Mouse (Mus musculus): Measurements from ENCODE around the gene Usp32. TPM values are rescaled to one million over a fixed set of nuclear protein-coding genes. Genes with fewer than 3 reads are reported as not detected.
"Not testable (repeated sequence)": the region's sequence is repeated elsewhere in the genome, so short reads cannot be mapped to it uniquely, and the experiment has no call there.

Usp32 gene
- 10 to 100 TPM; 39.9 to 51.6 TPM for total RNA-seq (2021)
- 1.3 and 1.7 TPM in 2 replicates for polyA plus RNA-seq (2012; rRNA removed)
- long read RNA-seq, partial matches to known transcripts = 5 of 5 reads
- long read RNA-seq, other reads (novel, unspliced or antisense) = 0 of 5 reads

DNA sequence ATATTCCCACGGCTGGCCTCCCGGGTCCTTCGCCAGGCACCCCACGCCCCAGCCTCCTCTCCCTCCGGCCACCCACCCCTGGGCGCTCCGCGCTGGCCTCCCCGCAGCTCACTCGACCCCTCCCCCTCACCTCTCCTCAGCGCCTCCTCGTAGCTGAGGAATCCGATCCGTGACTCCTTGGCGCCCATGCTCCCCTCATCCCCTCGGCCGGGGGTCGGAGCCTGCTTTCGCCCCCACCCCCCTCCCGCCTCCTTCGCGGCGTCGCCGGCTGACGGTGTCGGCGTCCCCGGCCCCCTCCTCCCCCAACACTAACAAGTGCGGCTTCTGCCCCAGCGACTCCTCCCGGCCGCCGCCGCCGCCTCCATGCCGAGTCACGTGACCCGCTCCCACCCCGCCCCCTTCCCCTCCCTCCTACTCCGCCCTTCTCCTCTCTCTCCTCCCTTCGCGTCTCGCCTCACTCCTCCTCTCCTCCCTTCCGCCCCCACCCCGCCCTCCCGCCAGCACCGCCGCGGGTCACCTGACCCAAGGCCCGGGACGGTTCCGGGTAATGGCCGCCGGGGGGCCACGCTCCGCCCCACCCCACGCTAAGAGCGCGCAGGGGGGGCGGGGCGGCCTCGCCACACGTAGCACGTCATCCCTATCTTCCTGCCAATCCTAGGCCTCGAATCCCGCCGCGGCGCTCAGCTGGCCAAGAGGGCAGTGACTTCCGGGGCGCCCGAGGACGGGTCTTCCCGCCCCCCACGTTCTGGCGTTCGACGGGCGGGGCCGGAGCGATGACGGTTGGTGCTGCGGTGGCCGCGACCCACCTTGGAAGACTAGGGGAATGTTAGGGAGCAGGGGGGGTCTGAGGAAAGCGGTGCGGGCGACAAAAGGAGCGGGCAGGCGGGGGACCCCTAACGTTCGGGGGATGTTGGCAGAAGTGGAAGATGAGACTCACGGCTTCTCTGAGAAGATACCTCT, at the start of gene Usp32:
TSS of gene Usp32 (minus strand) at position 581 of the 960 bp plus-strand sequence.
- DNase-seq = peak; percentile 98

DNA sequence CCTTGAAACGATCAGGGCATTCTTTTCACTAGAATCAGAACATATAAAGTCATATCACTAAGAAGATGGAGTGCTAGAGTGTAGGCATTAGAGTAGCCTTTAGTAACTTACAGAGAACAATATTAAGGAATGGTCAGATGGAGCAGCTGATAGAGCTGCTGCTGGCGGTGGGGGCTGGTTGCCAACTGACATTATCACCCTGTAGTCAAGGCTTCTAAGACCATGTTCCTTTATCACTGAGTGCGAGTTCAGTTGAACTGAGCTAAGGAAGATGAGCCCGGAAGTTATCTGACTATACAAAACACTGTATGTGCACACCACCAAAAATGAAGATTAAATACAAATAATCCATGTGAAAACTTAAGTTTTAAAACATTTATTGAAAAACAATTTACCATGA, 49.1 kb upstream of the Usp32 start:
- DNase-seq = no peak

DNA sequence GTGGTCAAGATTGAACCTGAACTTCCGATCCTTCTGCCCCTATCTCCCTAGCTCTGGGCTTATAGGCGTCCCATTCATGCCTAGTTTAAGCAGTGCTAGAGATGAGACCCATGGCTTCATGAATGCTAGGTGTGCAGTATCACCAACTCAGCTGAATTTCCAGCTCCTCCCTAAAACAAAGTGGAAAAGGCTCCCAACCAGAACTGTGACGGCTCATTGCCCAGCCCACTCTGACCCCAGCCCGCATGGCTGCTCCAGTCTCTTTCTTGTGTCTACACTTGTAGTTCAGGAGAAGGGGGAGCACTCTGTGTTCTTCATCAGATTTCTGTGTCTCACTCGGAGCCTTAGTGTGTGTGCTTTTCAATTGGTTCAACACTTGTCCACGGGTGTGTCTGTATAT, 44.9 kb upstream of the Usp32 start:
- no peak for DNase-seq

DNA sequence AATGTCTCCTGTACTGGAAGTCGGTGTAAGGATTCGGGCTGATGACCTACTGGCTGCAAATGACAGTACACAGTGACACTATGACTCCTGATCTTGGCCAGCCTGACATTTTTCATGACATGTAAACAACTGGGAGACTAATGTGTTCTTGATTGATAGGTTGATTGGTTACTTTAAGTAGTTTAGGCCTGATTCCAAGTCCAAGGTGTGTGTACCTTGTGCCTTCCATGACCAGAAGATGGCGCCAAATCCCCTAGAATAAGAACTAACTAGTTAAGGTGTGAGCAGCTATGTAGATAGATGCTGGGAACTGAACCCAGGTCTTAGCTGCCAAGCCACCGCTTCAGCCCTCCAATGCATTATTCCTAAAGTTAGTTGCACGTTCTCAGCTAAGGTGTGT, 44.1 kb upstream of the Usp32 start:
- DNase-seq = peak; percentile 44

DNA sequence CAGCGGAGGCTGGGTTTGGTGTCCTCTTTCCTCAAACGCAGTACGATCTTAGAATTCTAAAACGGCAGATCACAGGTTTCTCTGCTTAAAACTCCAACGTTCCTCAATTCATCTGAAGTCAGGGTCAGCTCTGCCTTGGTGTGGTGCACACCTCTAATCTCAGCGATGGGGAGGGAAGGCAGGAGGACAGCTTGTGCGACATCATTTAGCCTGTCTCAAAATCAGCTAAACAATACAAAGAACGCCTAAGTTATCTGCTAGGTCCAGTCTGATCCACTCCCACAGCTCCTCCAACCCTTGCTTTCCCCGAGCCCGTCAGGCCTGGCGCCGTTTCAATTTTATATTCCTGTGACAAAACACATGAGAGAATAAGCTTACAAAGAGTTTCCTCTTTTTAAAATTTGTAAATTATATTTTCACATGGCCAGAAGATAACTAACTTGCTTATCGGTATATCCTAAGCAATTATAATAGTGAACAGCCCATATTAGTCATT, 43.4 kb upstream of the Usp32 start:
- no peak for DNase-seq

DNA sequence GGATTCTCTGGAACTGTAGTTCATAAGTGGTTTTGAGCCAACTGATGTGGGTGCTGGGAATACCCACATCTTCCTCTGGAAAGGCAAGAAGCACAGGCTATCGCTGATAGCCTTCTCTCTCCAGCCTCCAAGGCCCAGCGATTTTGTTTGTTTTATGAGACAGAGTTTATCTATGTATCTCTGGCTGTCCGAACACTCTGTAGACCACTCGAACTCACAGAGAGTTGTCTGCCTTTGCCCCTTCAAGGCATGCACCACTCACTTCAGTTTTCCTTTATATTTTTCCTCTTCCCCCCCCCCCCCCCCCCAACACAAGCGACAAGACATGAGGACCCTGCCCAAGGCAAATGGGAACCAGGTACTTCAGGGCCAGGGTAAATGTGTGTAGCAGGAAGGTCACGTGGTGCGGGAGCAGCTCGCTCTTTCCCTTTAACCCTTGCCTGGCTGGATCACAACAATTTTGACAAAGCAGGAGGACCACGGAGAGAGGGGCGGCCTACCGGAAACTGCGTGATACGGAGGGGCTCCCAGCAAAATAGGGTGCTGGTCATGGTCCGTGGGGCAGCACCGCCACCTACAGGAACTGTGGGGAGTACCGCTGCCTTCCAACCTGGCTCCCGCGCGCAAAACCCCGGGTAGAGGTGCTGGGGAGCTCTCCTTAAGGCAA, 42.8 kb upstream of the Usp32 start:
- DNase-seq = peak; percentile 84

DNA sequence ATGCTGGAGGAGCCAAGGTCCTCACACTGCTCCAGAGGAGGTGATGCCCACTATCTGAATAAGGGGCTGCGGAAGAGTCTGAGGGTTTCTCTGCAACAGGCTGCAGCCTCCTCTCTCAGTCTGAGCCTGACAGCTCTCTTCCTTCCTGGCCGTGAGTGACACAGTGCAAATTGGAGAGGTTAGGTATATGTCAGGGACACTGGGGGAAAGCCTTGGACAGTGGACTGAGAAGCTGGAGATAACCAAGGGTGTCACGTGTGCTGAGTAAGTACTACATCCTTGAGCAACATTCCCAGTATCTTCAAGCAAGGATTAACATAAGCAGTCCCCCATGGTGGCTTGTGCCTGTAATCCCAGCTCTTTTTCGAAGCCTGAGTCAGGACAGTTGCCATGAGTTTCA, 38.5 kb upstream of the Usp32 start:
- peak; percentile 63 for DNase-seq

DNA sequence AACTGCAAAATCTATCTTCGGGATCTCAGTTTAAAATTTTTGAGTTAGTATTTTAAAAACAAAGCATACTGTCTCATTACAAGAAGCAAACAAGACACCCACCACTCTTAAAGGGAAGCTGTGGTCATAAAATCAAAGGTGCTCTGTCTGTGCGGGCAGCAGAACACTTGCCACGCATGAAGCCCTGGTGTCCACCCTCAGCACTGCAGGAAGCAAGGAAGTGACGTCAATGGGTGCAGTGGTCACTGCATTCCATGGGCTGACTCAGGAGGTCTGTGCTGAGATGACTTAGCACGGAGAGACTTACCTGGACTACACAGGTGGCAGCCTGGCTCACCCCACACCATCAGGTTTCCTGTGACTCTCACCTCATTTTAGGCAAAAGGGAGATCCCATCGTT, 37.8 kb upstream of the Usp32 start:
- DNase-seq = no peak

DNA sequence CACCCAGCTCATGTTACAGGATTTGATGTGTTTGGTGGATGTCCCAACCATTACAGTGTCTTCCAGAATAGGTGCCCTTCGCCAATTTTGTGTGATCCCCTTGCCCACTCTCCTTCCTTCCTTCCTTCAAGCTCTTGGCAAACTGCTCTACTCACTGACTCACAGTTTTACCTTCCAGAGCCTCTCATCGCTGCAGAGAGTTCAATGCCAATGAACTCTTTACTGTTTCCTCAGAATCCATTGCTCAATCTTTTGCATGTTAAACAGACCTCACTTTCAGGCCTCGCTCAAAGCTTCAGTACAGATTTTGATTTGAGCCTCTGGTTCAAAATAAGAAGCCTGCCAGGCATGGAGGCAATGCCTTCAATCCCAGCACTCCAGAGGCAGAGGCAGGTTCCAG, 36.0 kb upstream of the Usp32 start:
- no peak for DNase-seq

DNA sequence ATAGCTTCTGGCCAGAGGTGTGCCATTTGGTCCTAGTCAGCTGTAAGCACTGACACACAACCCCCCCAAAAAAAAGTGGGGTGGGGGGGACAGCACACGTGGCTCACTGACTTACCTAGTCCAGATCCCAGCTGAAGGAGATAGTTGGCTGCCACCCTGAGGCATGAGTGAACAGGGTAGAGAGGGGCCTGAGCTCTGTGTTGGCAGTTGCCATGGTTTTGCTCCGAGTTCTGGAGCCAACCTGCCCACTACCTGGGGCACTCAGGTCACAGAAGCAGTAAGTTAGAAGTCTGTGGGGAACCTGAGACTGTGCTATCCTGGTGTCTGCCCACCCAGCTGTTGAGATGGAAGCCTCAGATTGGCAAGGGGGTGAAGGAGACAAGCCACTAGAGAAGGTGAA, 30.9 kb upstream of the Usp32 start:
- DNase-seq = no peak

DNA sequence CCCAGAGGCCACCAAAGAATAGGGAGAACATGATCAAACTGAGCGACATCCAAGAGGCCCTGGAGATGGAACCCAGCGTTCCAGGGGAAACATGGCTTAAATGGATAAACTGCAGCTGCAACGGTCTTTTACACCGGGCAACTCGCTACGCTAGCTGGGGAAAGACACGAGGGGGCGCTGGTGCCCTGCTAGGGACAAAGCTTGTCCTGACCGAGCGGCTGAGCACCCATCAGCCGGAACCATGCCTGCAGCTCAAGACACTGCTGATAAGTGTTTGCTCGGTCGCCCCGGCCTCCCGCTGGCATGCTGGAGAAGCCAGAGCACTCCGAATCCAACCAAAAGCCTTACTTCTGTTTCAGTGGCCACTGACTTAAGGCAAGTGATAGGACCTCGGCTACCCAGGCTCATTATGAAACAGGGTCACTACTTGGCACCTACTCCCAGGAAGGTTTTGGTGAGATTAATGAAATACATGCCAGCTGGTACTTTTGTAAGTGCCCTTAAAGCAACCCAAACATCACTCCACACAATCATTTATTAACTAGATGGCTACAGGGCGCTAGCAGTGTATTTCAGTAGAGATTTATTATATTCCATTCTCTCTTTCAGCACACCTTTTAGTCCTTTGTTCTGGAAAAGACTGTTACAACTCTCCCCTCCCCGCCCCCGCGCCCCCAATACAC, 30.2 kb upstream of the Usp32 start, which contains the start of gene 1700125H20Rik:
TSS of gene 1700125H20Rik (plus strand) at position 347 of the 683 bp plus-strand sequence.
- DNase-seq = peak; percentile 92

DNA sequence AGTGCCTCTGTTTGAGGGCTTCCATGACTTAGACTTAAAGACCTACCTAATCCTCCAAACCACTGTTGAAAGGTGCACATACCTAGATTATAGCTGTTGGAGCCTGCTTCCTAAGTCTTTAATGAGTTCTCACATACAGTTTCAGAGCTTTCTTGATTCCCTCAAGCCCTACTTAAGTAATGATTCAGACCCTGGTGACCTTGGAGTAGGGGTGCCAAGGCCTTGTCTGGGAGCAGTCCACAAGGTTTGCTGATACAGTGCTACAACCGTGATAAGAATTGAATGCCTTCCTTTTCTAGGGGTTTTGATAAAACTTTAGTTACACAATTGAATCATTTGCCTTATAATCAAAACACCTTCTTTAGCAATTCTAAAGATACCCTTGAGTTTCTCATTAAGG, 27.5 kb upstream of the Usp32 start:
- DNase-seq = peak; percentile 65

DNA sequence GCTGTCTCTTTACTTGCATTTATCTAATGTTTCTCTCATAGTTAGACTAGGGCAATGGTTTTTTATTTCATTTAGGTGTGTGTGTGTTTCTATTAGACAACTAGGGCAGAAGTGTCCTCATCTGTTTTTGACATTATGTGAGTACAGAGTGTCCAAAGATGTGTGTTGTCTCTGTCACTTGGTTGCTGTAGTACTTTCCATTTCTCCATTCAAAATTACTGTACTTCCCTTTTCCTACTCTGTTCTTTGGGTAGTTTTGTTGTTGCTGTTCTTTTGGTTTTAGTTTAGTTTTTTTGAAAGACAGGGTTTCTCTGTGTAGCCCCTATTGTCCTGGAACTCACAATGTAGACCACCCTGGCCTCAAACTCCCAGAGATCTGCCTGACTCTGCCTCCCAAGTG, 24.4 kb upstream of the Usp32 start:
- DNase-seq = no peak

DNA sequence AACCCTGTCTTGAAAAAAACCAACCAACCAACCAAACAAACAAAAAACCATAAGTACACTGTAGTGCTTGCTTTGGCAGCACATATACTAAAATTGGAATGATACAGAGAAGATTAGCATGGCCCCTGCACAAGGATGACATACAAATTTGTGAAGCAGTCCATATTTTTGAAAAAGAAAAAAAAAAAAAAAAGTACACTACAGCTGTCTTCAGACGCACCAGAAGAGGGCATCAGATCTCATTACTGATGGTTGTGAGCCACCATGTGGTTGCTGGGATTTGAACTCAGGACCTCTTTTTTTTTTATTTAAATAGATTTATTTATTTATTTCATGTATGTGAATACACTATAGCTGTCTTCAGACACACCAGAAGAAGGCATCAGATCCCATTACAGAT, 23.1 kb upstream of the Usp32 start:
- DNase-seq = not testable (repeated sequence)

DNA sequence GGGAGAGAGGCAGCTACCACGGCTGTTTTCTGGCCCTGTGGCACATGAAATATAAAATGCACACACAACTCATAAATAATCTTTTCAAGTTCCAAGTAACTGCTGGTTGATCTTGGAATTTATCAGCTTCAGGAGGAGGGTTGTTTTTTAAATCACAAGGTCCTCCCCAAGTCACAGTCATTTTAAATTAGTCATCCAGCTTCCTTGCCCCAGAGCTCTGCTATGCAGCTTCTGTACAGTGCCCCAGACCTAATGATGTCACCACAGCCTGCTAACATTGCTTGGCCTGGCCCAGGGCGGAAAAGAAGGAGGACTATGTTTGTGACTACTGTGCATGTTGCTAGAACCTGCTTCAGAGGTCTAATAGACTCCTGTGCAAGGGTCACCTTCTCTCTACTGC, 17.3 kb upstream of the Usp32 start:
- peak; percentile 60 for DNase-seq

DNA sequence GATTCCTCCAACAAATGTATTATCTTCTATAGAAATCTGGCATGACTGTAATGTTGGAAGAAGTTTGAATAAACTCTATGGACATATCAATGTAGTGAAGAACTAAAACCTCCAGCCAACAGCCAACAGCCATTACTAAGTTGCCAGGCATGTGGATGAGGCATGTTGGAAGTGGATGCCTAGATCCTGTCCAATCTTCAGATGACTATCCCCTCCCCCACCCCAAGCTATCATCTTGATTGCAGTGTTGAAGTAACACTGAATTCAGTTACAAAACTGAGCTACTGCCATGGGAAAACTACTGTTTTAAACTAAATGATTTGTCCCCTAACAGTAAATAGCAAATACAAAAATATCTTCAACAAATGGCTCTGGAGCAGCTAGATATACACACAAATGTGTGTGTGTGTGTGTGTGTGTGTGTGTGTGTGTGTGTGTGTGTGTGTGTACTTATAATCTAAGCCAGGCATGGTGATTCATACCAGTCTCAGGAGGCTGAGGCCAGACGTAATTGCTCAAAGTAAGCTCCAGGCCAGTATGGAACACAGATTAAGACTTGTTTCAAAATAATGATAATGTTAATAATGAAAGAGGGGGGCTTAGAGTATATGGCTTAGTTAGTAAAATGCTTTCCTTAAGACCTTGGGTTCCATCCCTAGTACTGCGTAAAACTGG, 12.4 kb upstream of the Usp32 start:
- no peak for DNase-seq

DNA sequence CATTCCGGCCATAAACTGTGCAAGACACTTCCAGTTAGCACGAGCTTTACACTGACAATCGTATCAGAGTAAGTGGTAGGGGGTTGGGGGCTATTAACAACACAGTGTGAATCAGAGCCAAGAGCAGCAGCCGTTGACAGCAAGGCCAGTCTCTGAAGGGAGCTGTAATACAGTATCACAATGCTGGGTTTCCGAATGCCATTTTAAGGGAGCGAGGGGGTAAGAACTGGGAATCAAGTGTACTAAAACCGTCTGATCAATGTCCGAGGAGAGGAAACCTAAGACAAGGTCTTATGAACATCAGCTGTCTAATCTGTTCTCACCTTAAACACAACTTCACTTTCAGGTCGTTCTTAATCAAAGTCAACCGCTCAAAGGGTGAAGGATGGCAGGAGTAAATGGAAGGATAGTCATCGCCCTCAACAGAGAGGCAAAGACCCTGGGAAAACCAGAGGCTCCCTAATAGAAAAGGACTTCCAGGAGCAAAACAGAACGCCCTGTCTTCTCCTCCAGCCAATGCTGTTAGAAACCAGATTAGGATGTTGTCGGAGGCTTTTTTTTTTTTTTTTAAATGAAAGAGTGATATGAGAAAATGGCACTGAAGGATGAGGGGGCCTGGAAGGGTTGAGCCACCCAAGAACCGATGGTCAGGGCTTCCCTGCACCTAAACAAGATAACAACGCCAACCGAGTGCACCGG, 1.0 kb downstream of the Usp32 start:
- peak; percentile 41 for DNase-seq

DNA sequence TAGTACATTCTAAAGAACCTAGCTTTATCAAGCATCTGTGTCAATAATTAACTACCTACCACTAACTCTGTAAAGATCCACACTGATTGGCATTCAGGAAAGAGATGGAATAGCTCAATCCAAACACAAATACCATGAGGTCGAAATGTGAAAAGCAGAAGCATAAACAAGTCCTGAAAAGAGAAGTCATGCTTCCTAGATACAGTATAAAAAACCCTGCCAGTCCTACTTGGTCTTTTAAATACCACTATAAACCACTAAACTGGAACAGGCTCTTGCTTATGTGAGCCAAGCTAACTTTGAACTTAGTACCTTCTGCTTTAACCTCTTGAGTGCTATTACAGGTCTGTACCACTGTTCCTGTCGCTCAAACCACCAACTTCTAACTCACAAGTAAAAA, 8.4 kb downstream of the Usp32 start:
- no peak for DNase-seq

DNA sequence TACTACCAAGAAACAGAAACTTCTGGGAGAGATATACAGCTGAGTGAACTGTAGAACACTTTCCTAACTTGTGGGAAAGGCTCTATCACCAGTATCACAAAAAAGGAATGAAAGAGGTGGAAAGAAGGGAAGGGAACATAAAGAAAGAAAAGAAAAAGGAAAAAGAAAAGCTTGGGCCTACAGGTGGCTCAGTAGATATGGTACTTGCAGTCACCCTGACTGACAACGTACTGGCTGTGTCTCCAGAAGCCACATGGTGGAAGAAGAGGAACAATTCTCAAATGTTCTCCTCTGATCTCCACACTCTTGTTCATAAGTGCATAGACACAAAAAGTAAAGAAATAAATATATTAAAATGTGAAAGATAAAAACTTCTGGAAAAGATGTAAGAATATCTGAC, 11.1 kb downstream of the Usp32 start:
- no peak for DNase-seq

DNA sequence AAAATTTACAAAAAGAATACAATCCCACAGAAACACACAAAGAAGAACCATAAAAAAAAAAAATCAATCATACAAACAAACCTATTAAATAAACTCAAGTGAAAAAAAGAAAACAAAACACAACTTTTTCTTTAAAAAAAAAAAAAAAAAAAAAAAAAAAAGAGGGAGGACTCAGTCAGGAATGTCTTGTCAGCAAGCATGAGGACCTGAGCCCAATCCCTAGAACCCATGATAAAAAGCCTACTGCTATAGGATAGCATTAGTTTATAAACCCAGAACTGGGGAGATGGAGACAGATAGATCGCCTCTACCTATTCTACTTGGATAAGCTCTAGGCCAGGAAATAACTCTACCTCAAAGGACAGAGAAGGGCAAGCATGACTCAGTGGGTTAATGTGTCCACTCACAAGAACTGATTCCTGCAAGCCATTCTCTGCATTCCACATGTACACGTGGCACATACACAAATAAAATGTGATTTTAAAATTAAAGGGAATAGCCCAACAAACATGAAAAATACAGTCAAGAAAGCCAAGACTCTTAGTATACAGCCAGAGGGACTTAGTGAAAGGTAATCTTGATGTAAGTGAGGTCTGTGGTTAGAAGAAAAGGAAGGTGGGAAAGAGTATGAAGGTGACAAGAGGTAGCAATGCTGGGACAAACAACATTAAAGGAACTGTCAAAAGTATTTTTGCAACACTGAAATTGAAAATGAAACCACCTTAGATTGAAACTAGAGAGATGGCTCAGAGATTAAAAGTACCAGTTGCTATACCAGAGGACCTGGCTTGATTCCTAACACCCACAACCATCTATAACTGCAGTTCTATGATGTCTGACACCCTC, 13.5 kb downstream of the Usp32 start:
- DNase-seq = no peak

All from adrenal gland, adult 2 months (tissue).